ENCODE assay signal across 10 mouse cellular contexts in the genomic region with DNA sequence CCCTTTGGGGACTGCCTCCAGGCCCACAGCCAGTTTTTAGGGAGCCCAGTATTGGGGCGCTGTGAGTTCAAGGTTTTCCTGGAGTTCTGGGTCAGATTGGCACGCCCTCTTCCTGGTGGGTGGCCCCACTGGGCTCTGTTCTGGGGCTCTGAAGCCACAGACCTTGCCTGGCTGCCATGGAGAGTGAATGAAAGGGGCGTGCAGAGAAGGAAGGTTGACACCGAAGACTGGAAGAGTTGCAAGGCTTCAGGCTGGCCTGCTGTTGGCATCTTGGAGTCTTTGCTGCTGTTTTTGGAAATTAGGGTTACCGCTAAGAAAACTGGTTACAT. TPM values are rescaled to one million over a fixed set of nuclear protein-coding genes. Genes with fewer than 3 reads are reported as not detected.
DNase-seq lines count a peak whose midpoint lies in the region; ATAC-seq and TF ChIP-seq lines count a peak whose summit lies in the region.
"Had no signal": no experiment of that assay in that cellular context is flagged by ENCODE, and none has a peak within 500 bp of the region (broad histone marks: within the 10 kb centered on the region; RNA-seq: fewer than 3 reads in every experiment).

No protein-coding gene starts in this region.

- no peaks in the 10 kb centered on the region for H3K4me1 ChIP-seq in cerebellum, adult 2 months (ENCODE audit: control insufficient read depth, insufficient read depth, low read length)
- peaks cover 12% of the 10 kb centered on the region for H3K4me1 ChIP-seq in megakaryocyte, embryonic 14.5 days
- H3K4me1 ChIP-seq in intestine, postnatal 0 days (replicated peaks; ENCODE audit: control insufficient read depth, insufficient read depth, low read length): no peaks in the 10 kb centered on the region
- peaks cover 10% of the 10 kb centered on the region for H3K4me1 ChIP-seq in olfactory bulb, adult 2 months (ENCODE audit: control insufficient read depth, insufficient read depth, low read length)

- H3K9me3 ChIP-seq in megakaryocyte, embryonic 14.5 days: peaks cover 13% of the 10 kb centered on the region
- H3K9me3 ChIP-seq in intestine, postnatal 0 days (ENCODE audit: control insufficient read depth): no peaks in the 10 kb centered on the region

- peak overlapping the region; percentile 62 for H3K4me3 ChIP-seq in cerebellum, adult 2 months (replicated peaks; ENCODE audit: insufficient read depth, low read depth, low read length)
- peak overlapping the region; percentile 89 for H3K4me3 ChIP-seq in megakaryocyte, embryonic 14.5 days (replicated peaks)
- peak overlapping the region; percentile 47 for H3K4me3 ChIP-seq in intestine, postnatal 0 days (ENCODE audit: low read depth, low read length)
- peak overlapping the region; percentile 73 for H3K4me3 ChIP-seq in olfactory bulb, adult 2 months (ENCODE audit: insufficient read depth, low read depth, low read length)
- H3K4me3 ChIP-seq: myocyte had no signal

- TF ChIP-seq POLR2A in cerebellum, adult 2 months (IDR thresholded peaks at IDR 0.05; ENCODE audit: borderline replicate concordance, insufficient read depth, low read length): no peak
- TF ChIP-seq POLR2A in olfactory bulb, adult 2 months (IDR thresholded peaks at IDR 0.05; ENCODE audit: insufficient read depth, low read depth, low read length): no peak

- H3K9ac ChIP-seq in intestine, postnatal 0 days (ENCODE audit: low read depth, low read length): no peak overlapping the region

- 42% methylated on average over 5 of the region's 5 CpGs for WGBS in cerebellum, adult 2 months
- WGBS in intestine, postnatal 0 days: 53% methylated on average over 5 of the region's 5 CpGs
- 33% methylated on average over 5 of the region's 5 CpGs for WGBS in olfactory bulb, adult 2 months

- no peak overlapping the region for H3K27ac ChIP-seq in cerebellum, adult 2 months (ENCODE audit: insufficient read depth, low read length)
- no peak overlapping the region for H3K27ac ChIP-seq in intestine, postnatal 0 days (ENCODE audit: low read depth, low read length)
- no peak overlapping the region for H3K27ac ChIP-seq in olfactory bulb, adult 2 months (ENCODE audit: insufficient read depth, low read depth, low read length)

- no peaks in the 10 kb centered on the region for H3K27me3 ChIP-seq in cerebellum, adult 2 months (ENCODE audit: control insufficient read depth, insufficient read depth, low read length)
- peaks cover 61% of the 10 kb centered on the region for H3K27me3 ChIP-seq in megakaryocyte, embryonic 14.5 days (replicated peaks)
- H3K27me3 ChIP-seq in intestine, postnatal 0 days (replicated peaks; ENCODE audit: control insufficient read depth, insufficient read depth, low read length): peaks cover 28% of the 10 kb centered on the region

- no peak for TF ChIP-seq CTCF in cerebellum, adult 2 months (IDR thresholded peaks at IDR 0.05; ENCODE audit: borderline replicate concordance, insufficient read depth, low read depth, low read length)
- TF ChIP-seq CTCF in intestine, postnatal 0 days (IDR thresholded peaks at IDR 0.05; ENCODE audit: low read depth): no peak
- TF ChIP-seq CTCF in olfactory bulb, adult 2 months (IDR thresholded peaks at IDR 0.05; ENCODE audit: insufficient read depth, low read depth, low read length): no peak

- no peaks in the 10 kb centered on the region for H3K36me3 ChIP-seq in megakaryocyte, embryonic 14.5 days (replicated peaks; ENCODE audit: low read length)
- no peaks in the 10 kb centered on the region for H3K36me3 ChIP-seq in intestine, postnatal 0 days (ENCODE audit: control insufficient read depth, insufficient read depth)

- ATAC-seq in megakaryocyte, adult 5-6 weeks (ENCODE audit: poor library complexity, severe bottlenecking): no peak
- no peak for ATAC-seq in intestine, postnatal 0 days

- DNase-seq in cerebellum, adult 2 months: peak in 1 of 2 experiments; percentile 34
- DNase-seq in cerebellum, adult 9-11 months: no peak
- no peak for DNase-seq in layer of hippocampus, adult 9-10 months (ENCODE audit: low spot score)
- DNase-seq in urinary bladder, adult 2 months (ENCODE audit: low spot score): no peak

- H3K4me2 ChIP-seq in intestine, postnatal 0 days (replicated peaks; ENCODE audit: low read depth): peak overlapping the region; percentile 74

RNA-seq across cellular contexts. Expression of a gene that starts 0.6 kb away (rescaled TPM):
- 5.5 TPM in 2 replicates for polyA plus RNA-seq in cerebellum, adult 2 months (2012; rRNA removed)
- polyA plus RNA-seq in megakaryocyte, embryonic 14.5 days (2012; ENCODE audit: insufficient read depth, low replicate concordance): 0.10 TPM in 1 of 2 replicates, not detected in the other
- not detected in 2 replicates for total RNA-seq in megakaryocyte, adult 5-6 weeks (2015)
- total RNA-seq in megakaryocyte, adult 5-6 weeks (2017): not detected in 2 replicates
- polyA plus RNA-seq in intestine, postnatal 0 days (2015; fragmentation: Nextera tagmentation; extraction: Ambion mirVana): 1.1 and 1.2 TPM in 2 replicates
- not detected in 2 replicates for polyA plus RNA-seq in olfactory bulb, adult 2 months (2012; ENCODE audit: insufficient read depth, insufficient read length, low replicate concordance, missing spikeins)
- 13.8 and 16.9 TPM in 2 replicates for polyA plus RNA-seq in urinary bladder, adult 2 months (2012; rRNA removed)
- total RNA-seq: granulocyte monocyte progenitor cell, adult 5-6 weeks had no signal
- polyA plus RNA-seq: myocyte had no signal

RNA-seq across cellular contexts. Expression of a gene that starts 33.8 kb away (rescaled TPM):
- 33.4 and 35.2 TPM in 2 replicates for polyA plus RNA-seq in cerebellum, adult 2 months (2012; rRNA removed)
- polyA plus RNA-seq in megakaryocyte, embryonic 14.5 days (2012; ENCODE audit: insufficient read depth, low replicate concordance): 5.8 TPM in 1 of 2 replicates, not detected in the other
- 5.9 and 7.3 TPM in 2 replicates for total RNA-seq in megakaryocyte, adult 5-6 weeks (2015)
- total RNA-seq in megakaryocyte, adult 5-6 weeks (2017): 10.1 and 23.8 TPM in 2 replicates
- 5.7 and 6.7 TPM in 2 replicates for polyA plus RNA-seq in intestine, postnatal 0 days (2015; fragmentation: Nextera tagmentation; extraction: Ambion mirVana)
- 167 TPM in 1 of 2 replicates, not detected in the other for polyA plus RNA-seq in olfactory bulb, adult 2 months (2012; ENCODE audit: insufficient read depth, insufficient read length, low replicate concordance, missing spikeins)
- 15.3 and 18.1 TPM in 2 replicates for polyA plus RNA-seq in urinary bladder, adult 2 months (2012; rRNA removed)
